Mouse (Mus musculus) forebrain, embryonic 10.5 days (tissue): ENCODE data around the gene Epm2a. TPM values are rescaled to one million over a fixed set of nuclear protein-coding genes. Genes with fewer than 3 reads are reported as not detected.
A peak's percentile ranks its signal among the peaks of the same experiment; 100 is the strongest.
"Not testable (repeated sequence)": the region's sequence is repeated elsewhere in the genome, so short reads cannot be mapped to it uniquely, and the experiment has no call there.

Experiments
- DNase-seq: peaks from one replicate; pipeline ENCODE4 v3.0.0-alpha.2; 2017; ENCODE audit warnings: low spot score; ENCODE audit errors: extremely low spot score
- H3K27ac ChIP-seq: fragments of 300-500 bp; sonication (generic); 2 replicates; pipeline ENCODE4 v1.5.1; 2016; ENCODE audit warnings: mild to moderate bottlenecking
- H3K27me3 ChIP-seq: fragments of 300-500 bp; sonication (generic); 2 replicates; pipeline ENCODE4 v1.6.1; 2016; ENCODE audit warnings: mild to moderate bottlenecking; ENCODE audit not compliant: poor library complexity, severe bottlenecking
- H3K36me3 ChIP-seq: fragments of 300-500 bp; sonication (generic); replicated peaks from 2 replicates; pipeline ENCODE4 v1.6.1; 2016; ENCODE audit warnings: mild to moderate bottlenecking, moderate library complexity
- H3K4me1 ChIP-seq: fragments of 300-500 bp; sonication (generic); 2 replicates; pipeline ENCODE4 v1.6.1; 2016
- H3K4me3 ChIP-seq: fragments of 300-500 bp; sonication (generic); 2 replicates; pipeline ENCODE4 v1.5.1; 2016; ENCODE audit warnings: mild to moderate bottlenecking, moderate library complexity
- H3K9me3 ChIP-seq: fragments of 300-500 bp; sonication (generic); 2 replicates; pipeline ENCODE4 v1.6.1; 2016; ENCODE audit warnings: mild to moderate bottlenecking, moderate library complexity
- WGBS: fragments of 180-500 bp; shearing (Covaris S2); methylation state at CpG from one replicate; pipeline ENCODE4 v1.1.7; 2016; 5-methylcytosine and 5-hydroxymethylcytosine counted together
- polyA plus RNA-seq: library from polyadenylated mRNA; unstranded; fragments of >200 nt; fragmentation: Nextera tagmentation; extraction: Ambion mirVana; gene quantifications from 2 replicates; pipeline ENCODE4 v1.2.1, GENCODE M21; 2016

Gene Epm2a
- polyA plus RNA-seq, result 0.46 and 0.52 TPM in 2 replicates

DNA sequence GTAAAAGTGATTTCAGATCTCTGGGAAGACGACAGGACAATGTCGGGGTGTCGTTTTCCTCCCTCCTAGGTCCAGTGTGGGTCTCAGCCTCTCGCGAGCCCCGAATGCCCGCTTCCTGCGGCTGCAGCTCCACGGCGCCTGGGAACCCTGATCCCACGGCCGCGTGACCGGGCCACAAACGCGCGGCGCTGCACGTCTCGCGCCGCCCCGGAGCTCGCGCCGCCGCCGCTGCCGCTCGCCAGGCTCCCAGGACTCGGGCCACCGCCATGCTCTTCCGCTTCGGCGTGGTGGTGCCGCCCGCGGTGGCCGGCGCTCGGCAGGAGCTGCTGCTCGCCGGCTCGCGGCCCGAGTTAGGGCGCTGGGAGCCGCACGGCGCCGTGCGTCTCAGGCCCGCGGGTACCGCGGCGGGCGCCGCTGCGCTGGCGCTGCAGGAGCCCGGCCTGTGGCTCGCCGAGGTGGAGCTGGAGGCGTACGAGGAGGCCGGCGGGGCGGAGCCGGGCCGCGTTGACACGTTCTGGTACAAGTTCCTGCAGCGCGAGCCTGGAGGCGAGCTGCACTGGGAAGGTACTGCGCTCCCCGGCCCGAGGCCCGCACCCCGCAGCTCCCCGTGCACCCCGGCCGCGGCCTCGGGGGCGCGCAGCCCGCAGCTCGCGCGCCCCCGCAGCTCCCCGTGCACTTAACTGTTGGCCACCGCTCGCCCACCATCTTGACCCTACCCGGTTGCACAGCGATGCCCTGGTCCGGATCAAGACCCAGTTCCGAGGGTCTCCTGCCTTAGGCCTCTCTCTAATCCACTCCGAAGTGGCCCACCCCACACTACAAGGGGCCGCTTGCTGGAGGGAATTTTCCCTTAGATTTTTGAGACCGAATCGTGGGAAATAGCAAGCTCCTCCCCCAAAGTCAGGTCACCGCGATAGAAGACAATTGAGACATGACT lies at the start of gene Epm2a:
TSS of gene Epm2a (plus strand) at position 200 of the 937 bp plus-strand sequence.
- Histone ChIP-seq H3K27ac (peak within 1 kb of the TSS; percentile 97), H3K4me3 (peak within 1 kb of the TSS; percentile 72), H3K9me3 (peaks cover 9% of the 10 kb centered on the region), H3K36me3 (no peaks in the 10 kb centered on the region; the same call in 1 of the 2 replicates), H3K27me3 (no peaks in the 10 kb centered on the region), H3K4me1 (0 out of 2 replicates have a peak, but pooled peaks cover 4% of the 10 kb centered on the region)
- peak; percentile 78 for DNase-seq
- WGBS, result under 1% methylated on average over 106 of the region's 106 CpGs

DNA sequence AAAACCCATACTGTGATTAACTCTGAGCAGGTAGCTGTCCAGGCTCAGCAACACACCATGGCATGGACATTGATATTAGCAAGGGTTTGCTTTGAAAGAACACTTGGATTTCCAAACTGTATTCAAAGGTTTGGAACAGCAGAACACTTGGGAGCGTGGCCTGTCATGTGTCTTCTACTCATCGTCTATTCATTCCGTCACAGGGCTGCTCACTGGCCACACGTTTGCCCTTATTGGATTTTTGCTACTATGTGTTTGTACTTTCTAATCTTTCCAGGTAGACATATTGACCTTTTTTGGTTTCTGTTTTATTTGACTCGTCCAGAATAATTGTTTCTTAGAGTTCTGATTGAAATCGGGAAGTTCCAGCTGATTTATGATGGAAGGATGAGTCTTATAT lies 44.8 kb upstream of the Epm2a start:
- Histone ChIP-seq H3K36me3 (peaks cover 53% of the 10 kb centered on the region), H3K27me3 (no peaks in the 10 kb centered on the region), H3K4me3 (no peak overlapping the region), H3K4me1 (no peaks in the 10 kb centered on the region), H3K9me3 (no peaks in the 10 kb centered on the region), H3K27ac (no peak overlapping the region)
- DNase-seq, result no peak
- WGBS, result 93% methylated on average over 6 of the region's 6 CpGs

DNA sequence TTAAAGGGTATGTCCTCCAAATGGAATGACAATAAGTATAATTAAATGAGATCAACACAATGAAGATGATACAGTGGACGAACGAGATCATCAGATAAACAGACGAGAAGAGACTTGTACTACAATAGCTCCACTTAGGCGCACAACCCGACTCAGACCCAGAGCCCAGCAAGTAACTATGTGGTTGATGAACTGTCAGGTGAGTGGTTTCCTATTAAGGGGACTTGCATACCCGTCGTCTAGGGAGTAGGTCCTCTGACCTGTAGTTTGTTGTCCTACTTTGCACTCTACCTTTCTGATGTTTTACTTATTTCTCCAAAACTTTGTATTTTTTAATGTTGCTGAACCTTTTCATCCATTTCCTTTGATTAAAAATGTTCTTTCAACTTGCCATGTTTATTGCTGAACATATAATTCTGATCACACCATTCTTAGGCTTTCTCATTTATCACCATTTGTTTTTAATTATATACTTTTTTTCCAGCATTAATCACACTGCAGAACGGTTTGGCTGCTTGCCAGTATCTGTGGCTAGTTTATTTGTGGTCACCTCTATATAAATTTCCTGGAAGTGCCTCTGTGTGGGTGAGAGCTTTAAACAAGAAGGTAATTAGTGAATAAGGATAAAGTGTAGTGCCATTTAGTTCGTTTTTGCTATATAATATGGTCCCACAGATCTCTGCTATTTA lies 37.7 kb upstream of the Epm2a start:
- no peak for DNase-seq
- Histone ChIP-seq H3K27me3 (no peaks in the 10 kb centered on the region), H3K4me1 (no peaks in the 10 kb centered on the region), H3K4me3 (no peak overlapping the region), H3K27ac (no peak overlapping the region), H3K36me3 (peaks cover 4% of the 10 kb centered on the region; the same call in 1 of the 2 replicates), H3K9me3 (no peaks in the 10 kb centered on the region)
- 90% methylated on average over 9 of the region's 9 CpGs for WGBS

DNA sequence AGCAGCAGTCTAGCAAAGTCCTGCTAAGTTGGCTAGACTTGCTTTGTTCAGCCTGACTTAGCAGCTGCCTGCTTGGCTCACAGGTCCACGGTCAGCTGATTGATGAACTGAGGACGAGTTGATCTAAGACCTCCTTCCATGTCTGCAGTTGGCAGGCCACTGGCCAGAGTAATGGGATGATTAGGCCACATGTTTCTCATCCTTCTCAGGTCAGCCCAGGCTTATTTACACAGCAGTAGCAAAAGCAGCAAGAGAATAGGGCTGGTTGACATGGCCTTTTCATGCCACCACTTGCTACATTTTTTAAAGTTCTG lies 37.2 kb upstream of the Epm2a start:
- no peak for DNase-seq
- no peaks in the 10 kb centered on the region for H3K27me3 ChIP-seq
- no peaks in the 10 kb centered on the region for H3K4me1 ChIP-seq
- no peak overlapping the region for H3K4me3 ChIP-seq
- no peaks in the 10 kb centered on the region for H3K9me3 ChIP-seq
- H3K27ac ChIP-seq, result no peak overlapping the region
- peaks cover 4% of the 10 kb centered on the region; the same call in 1 of the 2 replicates for H3K36me3 ChIP-seq
- 77% methylated on average over 2 of the region's 2 CpGs for WGBS

DNA sequence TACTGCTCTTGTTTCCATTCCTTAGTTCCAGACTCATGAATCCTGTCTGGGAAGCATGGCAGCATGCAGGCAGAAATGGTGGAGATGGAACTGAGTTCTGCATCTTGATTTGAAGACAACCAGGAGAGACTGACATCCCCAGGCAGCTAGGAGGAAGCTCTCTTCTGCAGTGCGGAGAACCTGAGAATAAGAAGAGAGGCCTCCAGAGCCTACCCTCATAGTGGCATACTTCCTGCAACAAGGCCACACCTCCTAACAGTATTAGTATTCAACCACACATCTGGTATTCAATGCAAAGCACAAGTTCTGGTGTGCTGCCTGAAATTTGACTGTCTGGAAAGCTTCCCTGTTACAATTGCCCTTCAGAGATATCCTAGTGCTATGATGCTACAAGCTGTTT lies 33.3 kb upstream of the Epm2a start:
- WGBS, result 91% methylated on average over 1 of the region's 1 CpGs
- Histone ChIP-seq H3K36me3 (peaks cover 4% of the 10 kb centered on the region; the same call in 1 of the 2 replicates), H3K4me1 (no peaks in the 10 kb centered on the region), H3K27me3 (no peaks in the 10 kb centered on the region), H3K9me3 (no peaks in the 10 kb centered on the region), H3K27ac (no peak overlapping the region), H3K4me3 (no peak overlapping the region)
- DNase-seq, result no peak

DNA sequence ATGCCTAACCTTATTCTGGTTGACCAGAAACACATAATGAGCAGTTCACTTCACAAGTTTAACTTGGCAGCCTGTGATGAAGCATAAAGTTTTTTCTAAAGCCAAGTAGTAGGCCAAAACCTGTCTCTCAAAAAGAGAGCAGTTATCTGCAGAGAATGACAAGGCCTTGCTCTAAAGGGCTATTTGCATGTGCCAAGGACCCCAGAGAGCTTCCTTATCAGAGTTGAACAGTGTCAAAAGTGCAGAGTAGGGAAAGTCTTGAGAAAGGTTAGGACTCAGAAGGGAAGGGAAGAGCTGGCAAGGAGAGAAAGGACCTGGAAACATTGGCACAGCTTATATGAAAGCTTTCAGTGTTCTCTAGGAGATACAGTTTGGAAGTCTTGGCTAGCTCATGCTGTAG lies 32.7 kb upstream of the Epm2a start:
- Histone ChIP-seq H3K4me1 (no peaks in the 10 kb centered on the region), H3K36me3 (peaks cover 4% of the 10 kb centered on the region; the same call in 1 of the 2 replicates), H3K9me3 (no peaks in the 10 kb centered on the region), H3K27ac (no peak overlapping the region), H3K27me3 (no peaks in the 10 kb centered on the region), H3K4me3 (no peak overlapping the region)
- no peak for DNase-seq

DNA sequence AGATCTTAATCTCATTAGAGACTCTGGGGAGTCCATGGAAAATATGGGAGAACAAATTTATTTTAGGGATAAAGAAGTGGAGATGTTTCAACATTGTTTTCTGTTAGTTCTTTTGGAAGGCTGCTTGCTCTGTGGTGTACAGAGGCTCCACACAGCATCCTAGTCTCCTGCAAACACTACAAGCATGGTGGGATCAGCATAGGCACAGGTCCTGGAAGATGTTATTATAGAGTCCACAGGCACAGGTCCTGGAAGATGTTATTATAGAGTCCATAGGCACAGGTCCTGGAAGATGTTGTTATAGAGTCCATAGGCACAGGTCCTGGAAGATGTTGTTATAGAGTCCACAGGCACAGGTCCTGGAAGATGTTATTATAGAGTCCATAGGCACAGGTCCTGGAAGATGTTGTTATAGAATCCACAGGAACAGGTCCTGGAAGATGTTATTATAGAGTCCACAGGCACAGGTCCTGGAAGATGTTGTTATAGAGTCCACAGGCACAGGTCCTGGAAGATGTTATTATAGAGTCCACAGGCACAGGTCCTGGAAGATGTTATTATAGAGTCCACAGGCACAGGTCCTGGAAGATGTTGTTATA lies 25.2 kb upstream of the Epm2a start:
- H3K9me3 ChIP-seq, H3K27ac ChIP-seq, DNase-seq, H3K4me3 ChIP-seq, H3K27me3 ChIP-seq, H3K4me1 ChIP-seq, H3K36me3 ChIP-seq: not testable (repeated sequence)

DNA sequence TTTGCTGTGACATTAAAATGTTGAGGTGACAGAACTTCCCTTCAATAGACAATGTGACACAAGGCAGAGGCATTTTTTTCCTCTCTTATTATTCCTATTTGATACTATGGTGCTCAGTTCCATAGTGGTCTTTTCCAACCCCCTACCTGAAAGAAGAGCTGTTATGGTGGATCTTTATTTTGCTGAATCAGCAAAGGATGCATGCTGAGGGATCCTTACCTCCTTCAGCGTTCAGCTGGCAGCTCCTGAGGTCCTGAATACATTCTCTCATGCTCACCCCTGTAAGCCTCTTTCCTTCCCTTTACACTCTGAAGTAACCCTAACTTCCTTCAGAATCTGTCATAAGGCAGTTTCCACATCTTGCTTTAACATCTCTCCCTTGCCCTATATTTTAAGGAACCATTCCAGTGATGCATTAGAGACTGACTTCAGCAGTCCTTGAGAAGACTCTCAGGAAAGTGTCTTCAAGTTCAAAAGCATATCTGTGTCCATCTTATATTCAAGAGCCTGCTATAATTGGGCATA lies 23.7 kb upstream of the Epm2a start:
- no peak overlapping the region for H3K4me3 ChIP-seq
- no peak overlapping the region for H3K27ac ChIP-seq
- H3K36me3 ChIP-seq, result no peaks in the 10 kb centered on the region
- H3K4me1 ChIP-seq, result no peaks in the 10 kb centered on the region
- no peaks in the 10 kb centered on the region for H3K27me3 ChIP-seq
- DNase-seq, result no peak
- no peaks in the 10 kb centered on the region for H3K9me3 ChIP-seq
- WGBS, result 88% methylated on average over 1 of the region's 1 CpGs

DNA sequence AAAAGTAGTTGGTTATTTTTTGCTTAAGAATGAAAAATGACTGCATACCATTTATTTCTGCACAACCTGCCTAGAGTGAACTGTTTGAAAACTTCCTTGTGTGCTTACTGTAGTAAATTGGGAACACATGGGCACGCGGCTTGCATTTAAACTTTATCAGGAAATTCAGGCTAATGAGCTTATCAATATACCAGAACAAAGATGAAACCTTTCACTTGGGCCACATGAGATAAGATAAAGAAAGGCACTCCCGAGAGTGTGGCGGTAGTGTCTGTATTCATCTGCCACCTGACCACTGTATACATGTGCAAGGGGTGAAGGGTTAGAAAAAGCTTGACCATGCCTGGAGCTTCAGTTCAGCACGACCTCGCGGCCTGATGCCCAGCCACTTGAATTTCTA lies 20.9 kb upstream of the Epm2a start:
- no peak overlapping the region for H3K4me3 ChIP-seq
- no peaks in the 10 kb centered on the region for H3K4me1 ChIP-seq
- no peak for DNase-seq
- H3K9me3 ChIP-seq, result no peaks in the 10 kb centered on the region
- no peak overlapping the region for H3K27ac ChIP-seq
- no peaks in the 10 kb centered on the region for H3K27me3 ChIP-seq
- WGBS, result 87% methylated on average over 7 of the region's 7 CpGs
- H3K36me3 ChIP-seq, result no peaks in the 10 kb centered on the region

DNA sequence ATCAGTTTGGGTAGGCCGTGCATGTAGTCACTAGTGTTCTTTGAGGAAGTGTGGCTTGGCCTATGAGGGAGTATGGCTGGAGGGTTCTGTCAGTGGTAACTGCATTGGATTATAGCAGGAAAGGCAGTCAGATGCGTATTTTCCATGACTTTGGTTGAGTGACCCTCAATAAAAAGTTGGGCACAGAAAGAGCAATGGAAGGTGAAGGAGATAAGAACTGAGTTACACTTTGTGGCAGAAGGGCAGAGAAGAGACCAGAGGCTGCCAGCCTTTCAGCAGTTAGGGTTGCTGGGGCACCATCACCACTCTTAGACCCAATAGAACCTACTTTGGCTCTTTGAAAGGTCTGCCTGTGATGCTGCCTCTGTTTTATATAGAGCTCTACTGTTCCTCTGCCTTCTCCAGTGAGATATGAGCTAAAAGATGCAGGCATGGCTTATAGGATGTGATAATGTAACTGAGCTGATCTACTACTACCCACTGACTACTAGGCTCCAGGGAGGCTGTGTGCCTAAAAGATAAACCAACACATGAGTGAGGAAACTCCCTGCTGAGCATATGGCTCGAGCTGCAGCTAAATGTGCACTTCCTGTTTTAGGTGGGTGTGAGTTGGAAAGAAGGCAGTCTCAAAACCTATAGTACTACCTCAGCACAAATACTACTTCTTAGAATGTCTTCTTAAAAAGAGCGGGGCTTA lies 19.9 kb upstream of the Epm2a start:
- H3K27me3 ChIP-seq, result no peaks in the 10 kb centered on the region
- no peak overlapping the region for H3K27ac ChIP-seq
- DNase-seq, result no peak
- no peaks in the 10 kb centered on the region for H3K36me3 ChIP-seq
- no peaks in the 10 kb centered on the region for H3K9me3 ChIP-seq
- H3K4me3 ChIP-seq, result no peak overlapping the region
- 85% methylated on average over 4 of the region's 4 CpGs for WGBS
- no peaks in the 10 kb centered on the region for H3K4me1 ChIP-seq

DNA sequence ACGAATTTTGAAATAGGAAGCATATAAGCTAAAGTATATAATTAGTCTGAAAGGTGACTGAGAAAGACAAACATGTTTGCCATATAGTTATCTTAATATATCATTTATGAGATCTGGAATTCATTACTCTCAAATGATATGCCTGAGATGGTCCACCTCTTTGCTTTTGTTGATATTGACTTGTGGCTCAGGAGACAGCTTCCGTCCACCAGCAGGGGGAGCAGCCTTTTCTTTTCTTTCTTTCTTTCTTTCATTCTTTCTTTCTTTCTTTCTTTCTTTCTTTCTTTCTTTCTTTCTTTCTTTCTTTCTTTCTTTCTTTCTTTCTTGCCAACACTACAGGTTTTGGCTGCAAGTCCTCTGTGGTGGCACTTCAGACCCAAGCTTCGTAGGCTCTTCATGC lies 16.7 kb upstream of the Epm2a start:
- 90% methylated on average over 3 of the region's 3 CpGs for WGBS
- Histone ChIP-seq H3K27me3 (no peaks in the 10 kb centered on the region), H3K4me3 (no peak overlapping the region), H3K36me3 (no peaks in the 10 kb centered on the region), H3K27ac (no peak overlapping the region), H3K4me1 (no peaks in the 10 kb centered on the region), H3K9me3 (no peaks in the 10 kb centered on the region)
- DNase-seq, result no peak
